Mouse (Mus musculus) embryonic fibroblast, embryonic 13.5 days (primary cell): Measurements from ENCODE around the gene Zc3h8.

Source experiments
- CTCF ChIP-seq: IDR thresholded peaks from 2 replicates; pipeline ENCODE4 v1.5.1; 2011; ENCODE audit warnings: mild to moderate bottlenecking, control low read depth, low read length, moderate library complexity, borderline replicate concordance; ENCODE audit not compliant: insufficient read depth
- POLR2A ChIP-seq: IDR thresholded peaks from 2 replicates; pipeline ENCODE4 v1.6.1; 2011; ENCODE audit warnings: low read depth, mild to moderate bottlenecking, control low read depth, low read length, moderate library complexity

- no peak for TF ChIP-seq CTCF
- no peak for TF ChIP-seq POLR2A
Observed at GRCm38 (mm10) chr2:128965505-128966105, 21.7 kb upstream of the Zc3h8 start.
